Mouse (Mus musculus) heart, adult 2 months (tissue): ENCODE measurements around the gene Heatr9.

Experiments used
- CTCF ChIP-seq: fragments of 200-600 bp; IDR thresholded peaks from 2 replicates; pipeline ENCODE4 v1.8.1; 2022; ENCODE audit warnings: antibody characterized with exemption, mild to moderate bottlenecking, moderate library complexity
- EP300 ChIP-seq: fragments of 200-500 bp; IDR thresholded peaks from 2 replicates; pipeline ENCODE4 v1.6.1; 2011; ENCODE audit warnings: low read depth, low read length, control low read depth; ENCODE audit not compliant: insufficient read depth

DNA sequence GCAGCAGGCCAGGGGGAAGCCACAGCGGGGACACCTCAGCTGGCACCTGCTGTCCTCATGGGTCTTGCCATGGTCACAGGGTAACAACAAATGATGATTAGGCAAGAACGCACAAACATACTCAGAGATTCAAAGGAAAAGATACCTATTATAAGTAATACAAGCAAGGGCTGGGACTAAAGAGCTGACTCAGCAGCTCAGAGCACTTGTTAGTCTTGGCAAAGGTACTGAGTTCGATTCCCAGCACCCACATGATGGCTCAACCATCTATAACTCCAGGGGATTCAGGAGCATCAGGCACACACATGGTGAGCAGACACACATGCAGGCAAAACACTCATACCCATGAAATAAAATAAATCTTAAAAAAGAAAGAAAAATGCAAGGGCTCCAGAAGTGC is 19.4 kb upstream of the Heatr9 start:
- no peak for TF ChIP-seq CTCF
- TF ChIP-seq EP300: no peak
